Mouse (Mus musculus): ENCODE results near the gene Mia.

- no peak; the same call in 1 of the 2 replicates for TF ChIP-seq RAD21 (IDR thresholded peaks at IDR 0.05; ENCODE audit: low read depth, low read length)
- no peak for TF ChIP-seq TCF12 (IDR thresholded peaks at IDR 0.05; ENCODE audit: low read depth, low read length)
- no peak for TF ChIP-seq CHD2 (IDR thresholded peaks at IDR 0.05; ENCODE audit: low read length)
- no peak for TF ChIP-seq POLR2A (IDR thresholded peaks at IDR 0.05; ENCODE audit: low read depth, low read length)
Observed at GRCm38 (mm10) chr7:27189271-27189931, 8.4 kb upstream of the Mia start.
